Mouse (Mus musculus) small intestine, adult 2 months (tissue): ENCODE measurements around the gene Mup22.
"Not testable (repeated sequence)": the region's sequence is repeated elsewhere in the genome, so short reads cannot be mapped to it uniquely, and the experiment has no call there.

ENCODE experiments used
- CTCF ChIP-seq: fragments of 200-500 bp; IDR thresholded peaks from 2 replicates; pipeline ENCODE4 v1.5.1; 2012; ENCODE audit warnings: low read depth, mild to moderate bottlenecking, control low read depth, inconsistent platforms, low read length, moderate library complexity, mixed read lengths; ENCODE audit not compliant: insufficient replicate concordance, insufficient read length; ENCODE audit errors: extremely low read depth
- POLR2A ChIP-seq: fragments of 200-500 bp; IDR thresholded peaks from 2 replicates; pipeline ENCODE4 v1.6.1; 2012; ENCODE audit warnings: low read depth, mild to moderate bottlenecking, control low read depth, inconsistent platforms, low read length, moderate library complexity

GRCm38 (mm10) chr4:60821363-60821762, at the start of gene Mup22:
- TF ChIP-seq POLR2A, CTCF: not testable (repeated sequence)
